Mouse (Mus musculus): ENCODE data around the gene Pum1. TPM values are rescaled to one million over a fixed set of nuclear protein-coding genes. Genes with fewer than 3 reads are reported as not detected.

Pum1 gene
- polyA plus RNA-seq, 1 experiment from 2014 or later: 52.7 TPM

DNA sequence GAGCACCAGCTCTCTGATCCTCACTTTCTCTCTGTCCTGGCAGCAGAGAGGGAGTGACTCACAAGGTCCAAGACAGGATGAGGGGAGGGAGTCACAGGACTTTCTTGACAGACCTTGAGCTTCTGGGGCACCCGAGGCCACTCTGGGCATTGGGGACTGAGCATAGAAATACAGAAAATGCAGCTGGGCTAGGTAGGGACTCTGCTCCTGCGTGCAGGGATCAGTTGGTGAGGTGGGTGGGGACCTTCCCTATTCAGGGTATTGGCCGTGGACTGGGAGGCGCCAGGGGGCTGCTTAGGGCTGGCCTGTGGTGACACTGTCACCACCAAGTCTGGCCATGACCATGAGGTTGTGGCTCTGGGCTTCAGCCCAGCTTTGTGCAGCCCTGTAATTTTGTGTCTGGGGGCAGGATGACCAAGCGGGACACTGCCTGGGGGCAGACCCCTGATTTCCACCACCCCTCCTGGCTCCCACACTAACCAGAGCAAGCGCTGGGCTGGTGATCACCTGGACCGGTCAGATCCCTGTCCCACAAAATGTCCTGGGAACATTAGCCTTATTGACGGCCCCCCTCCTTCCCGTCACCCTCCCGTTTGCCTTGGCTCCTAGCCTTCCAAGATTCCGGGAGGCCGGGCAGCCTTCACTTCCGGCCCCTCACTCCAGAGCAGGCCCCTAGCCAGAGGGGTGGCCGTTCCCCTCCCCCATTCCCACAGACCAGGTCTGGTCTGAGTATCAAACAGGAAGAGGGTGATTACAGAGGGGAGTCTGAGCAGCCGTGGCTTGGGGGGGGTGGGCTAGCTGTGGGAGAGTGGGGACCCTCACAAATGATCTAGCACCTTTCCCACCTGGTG is 134.3 kb downstream of the Pum1 start:
- 33% methylated on average over 15 of the region's 15 CpGs for WGBS
- ATAC-seq (replicated peaks; ENCODE audit: extremely low read depth, insufficient read depth, low FRiP score): peak; percentile 46
- Histone ChIP-seq H3K4me1 (ENCODE audit: control insufficient read depth, insufficient read depth, low read length) (peaks cover 35% of the 10 kb centered on the region), H3K4me2 (ENCODE audit: low read depth, low read length) (peak overlapping the region; percentile 27), H3K27ac (ENCODE audit: low read length) (peak overlapping the region; percentile 68), H3K9ac (ENCODE audit: low read length) (peak overlapping the region; percentile 18; the same call in 1 of the 2 replicates), H3K27me3 (ENCODE audit: control insufficient read depth, insufficient read depth, low read length) (no peaks in the 10 kb centered on the region), H3K9me3 (replicated peaks; ENCODE audit: control insufficient read depth, low read length) (no peaks in the 10 kb centered on the region), H3K36me3 (ENCODE audit: control insufficient read depth, insufficient read depth) (no peaks in the 10 kb centered on the region), H3K4me3 (ENCODE audit: low read length) (no peak overlapping the region)

DNA sequence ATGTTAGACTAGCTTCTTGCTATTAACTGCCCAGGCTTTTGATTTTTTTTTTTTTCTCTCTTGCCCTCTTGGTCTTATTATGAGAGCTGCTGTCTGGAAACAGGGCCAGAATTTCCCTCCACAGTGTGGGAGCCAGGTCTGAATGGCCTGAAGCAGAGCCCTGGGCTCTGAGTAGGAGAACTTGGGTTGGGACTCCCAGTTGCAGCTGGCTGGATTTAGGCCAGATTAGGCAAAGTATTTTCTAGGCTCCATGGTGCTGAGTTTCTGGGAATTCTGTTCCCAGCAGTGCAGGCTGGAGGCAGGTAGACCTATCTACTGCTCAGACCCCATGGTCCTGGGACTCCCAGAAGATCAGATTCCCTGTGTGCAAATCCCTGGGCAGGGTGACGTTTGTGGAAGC is 135.3 kb downstream of the Pum1 start:
- Histone ChIP-seq H3K4me3 (ENCODE audit: low read length) (no peak overlapping the region), H3K4me1 (ENCODE audit: control insufficient read depth, insufficient read depth, low read length) (peaks cover 31% of the 10 kb centered on the region), H3K36me3 (ENCODE audit: control insufficient read depth, insufficient read depth) (no peaks in the 10 kb centered on the region), H3K27me3 (ENCODE audit: control insufficient read depth, insufficient read depth, low read length) (no peaks in the 10 kb centered on the region), H3K4me2 (ENCODE audit: low read depth, low read length) (no peak overlapping the region), H3K9me3 (replicated peaks; ENCODE audit: control insufficient read depth, low read length) (no peaks in the 10 kb centered on the region), H3K9ac (ENCODE audit: low read length) (no peak overlapping the region), H3K27ac (ENCODE audit: low read length) (peak overlapping the region; percentile 68)
- ATAC-seq (replicated peaks; ENCODE audit: extremely low read depth, insufficient read depth, low FRiP score): no peak
- 71% methylated on average over 1 of the region's 1 CpGs for WGBS

DNA sequence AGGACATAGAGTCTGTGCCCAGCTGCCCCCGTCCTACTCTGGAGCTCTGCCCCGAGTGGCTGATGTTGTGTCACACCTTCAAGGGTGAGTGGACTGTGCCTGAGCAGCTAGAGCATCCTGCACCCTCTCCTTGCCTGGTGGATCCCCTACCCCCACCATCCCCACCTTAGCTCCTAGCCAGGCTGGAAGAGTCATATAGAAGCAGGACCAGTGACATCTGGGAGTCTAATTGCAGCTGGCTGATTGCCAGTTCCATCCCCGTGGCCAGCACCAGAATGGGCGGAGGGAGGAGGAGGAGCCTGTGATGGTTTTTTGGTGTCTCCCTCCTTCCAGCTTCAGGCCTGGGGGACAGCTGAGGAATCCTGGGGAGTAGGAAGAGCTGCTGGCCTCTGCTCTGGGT is 136.0 kb downstream of the Pum1 start:
- no peak overlapping the region for H3K4me2 ChIP-seq (ENCODE audit: low read depth, low read length)
- H3K4me1 ChIP-seq (ENCODE audit: control insufficient read depth, insufficient read depth, low read length): peaks cover 31% of the 10 kb centered on the region
- ATAC-seq (replicated peaks; ENCODE audit: extremely low read depth, insufficient read depth, low FRiP score): no peak
- H3K9me3 ChIP-seq (replicated peaks; ENCODE audit: control insufficient read depth, low read length): no peaks in the 10 kb centered on the region
- H3K36me3 ChIP-seq (ENCODE audit: control insufficient read depth, insufficient read depth): no peaks in the 10 kb centered on the region
- H3K9ac ChIP-seq (ENCODE audit: low read length): no peak overlapping the region
- WGBS: 35% methylated on average over 4 of the region's 4 CpGs
- H3K27ac ChIP-seq (ENCODE audit: low read length): peak overlapping the region; percentile 47
- no peak overlapping the region for H3K4me3 ChIP-seq (ENCODE audit: low read length)
- no peaks in the 10 kb centered on the region for H3K27me3 ChIP-seq (ENCODE audit: control insufficient read depth, insufficient read depth, low read length)

DNA sequence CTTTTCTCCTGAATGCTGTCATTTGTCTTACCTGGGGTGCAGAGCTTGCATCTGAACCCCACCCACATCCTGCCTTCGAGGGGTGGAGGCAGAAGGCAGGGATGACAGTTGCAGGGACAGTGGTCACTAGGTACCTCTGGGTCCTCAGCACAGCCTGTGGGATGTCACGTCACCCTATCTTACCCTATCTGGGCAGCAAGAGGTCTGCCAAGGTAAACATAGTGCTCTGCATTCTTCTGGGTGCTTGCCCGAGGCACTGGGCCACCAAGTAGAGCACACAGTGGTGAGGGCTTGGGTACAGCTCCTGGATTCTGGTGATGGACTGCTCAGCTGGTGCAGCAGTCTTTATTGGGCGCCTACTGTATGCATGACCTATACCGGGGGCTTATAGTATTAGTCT is 136.5 kb downstream of the Pum1 start:
- Histone ChIP-seq H3K4me2 (ENCODE audit: low read depth, low read length) (no peak overlapping the region), H3K4me3 (ENCODE audit: low read length) (no peak overlapping the region), H3K9me3 (replicated peaks; ENCODE audit: control insufficient read depth, low read length) (no peaks in the 10 kb centered on the region), H3K9ac (ENCODE audit: low read length) (no peak overlapping the region), H3K27ac (ENCODE audit: low read length) (no peak overlapping the region), H3K4me1 (ENCODE audit: control insufficient read depth, insufficient read depth, low read length) (peaks cover 32% of the 10 kb centered on the region), H3K27me3 (ENCODE audit: control insufficient read depth, insufficient read depth, low read length) (no peaks in the 10 kb centered on the region), H3K36me3 (ENCODE audit: control insufficient read depth, insufficient read depth) (no peaks in the 10 kb centered on the region)
- ATAC-seq (replicated peaks; ENCODE audit: extremely low read depth, insufficient read depth, low FRiP score): no peak
- 45% methylated on average over 5 of the region's 5 CpGs for WGBS

DNA sequence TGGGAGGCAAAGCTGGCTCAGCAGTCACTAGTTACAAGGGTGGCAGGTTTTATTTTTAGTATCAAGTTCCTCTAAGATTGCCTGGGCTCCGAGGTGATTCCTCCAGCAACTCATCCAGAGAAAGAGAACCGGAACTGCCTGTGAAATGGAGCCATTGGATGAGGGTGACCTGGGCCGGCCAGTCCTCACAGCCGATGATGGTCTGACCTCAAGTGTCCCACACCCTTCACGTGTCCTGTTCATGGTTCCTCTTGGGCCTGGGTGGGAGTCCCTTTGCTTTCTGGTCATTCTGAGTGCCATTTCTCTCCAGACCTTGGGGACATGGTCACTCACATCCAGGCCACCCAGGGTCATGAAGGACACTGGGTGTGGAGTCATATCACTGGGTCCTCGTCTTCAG is 137.0 kb downstream of the Pum1 start:
- H3K4me2 ChIP-seq (ENCODE audit: low read depth, low read length): no peak overlapping the region
- no peak overlapping the region for H3K4me3 ChIP-seq (ENCODE audit: low read length)
- H3K9ac ChIP-seq (ENCODE audit: low read length): no peak overlapping the region
- H3K9me3 ChIP-seq (replicated peaks; ENCODE audit: control insufficient read depth, low read length): no peaks in the 10 kb centered on the region
- 63% methylated on average over 6 of the region's 6 CpGs for WGBS
- no peaks in the 10 kb centered on the region for H3K36me3 ChIP-seq (ENCODE audit: control insufficient read depth, insufficient read depth)
- no peak for ATAC-seq (replicated peaks; ENCODE audit: extremely low read depth, insufficient read depth, low FRiP score)
- no peak overlapping the region for H3K27ac ChIP-seq (ENCODE audit: low read length)
- peaks cover 37% of the 10 kb centered on the region for H3K4me1 ChIP-seq (ENCODE audit: control insufficient read depth, insufficient read depth, low read length)
- no peaks in the 10 kb centered on the region for H3K27me3 ChIP-seq (ENCODE audit: control insufficient read depth, insufficient read depth, low read length)

DNA sequence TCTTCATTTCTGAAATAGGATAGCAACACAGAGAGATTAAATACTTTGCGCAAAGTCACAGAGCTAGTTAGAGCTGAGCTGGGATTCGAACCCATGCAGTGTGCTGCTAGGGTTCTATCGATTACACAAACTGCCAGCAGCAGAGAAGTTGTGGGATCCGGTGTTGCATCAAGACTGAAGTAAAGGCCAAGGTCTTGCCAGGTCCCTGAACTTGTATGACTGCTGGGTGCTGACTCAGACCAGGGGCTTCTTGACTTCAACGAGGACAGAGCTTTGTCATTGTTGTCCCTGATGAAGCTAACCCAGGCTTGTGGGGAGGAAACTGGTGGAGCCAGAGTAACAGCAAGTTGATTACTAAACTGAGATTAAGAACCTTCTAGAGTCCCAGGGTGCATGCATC is 138.1 kb downstream of the Pum1 start:
- Histone ChIP-seq H3K27ac (ENCODE audit: low read length) (peak overlapping the region; percentile 49), H3K4me3 (ENCODE audit: low read length) (no peak overlapping the region), H3K9ac (ENCODE audit: low read length) (no peak overlapping the region), H3K36me3 (ENCODE audit: control insufficient read depth, insufficient read depth) (no peaks in the 10 kb centered on the region), H3K4me2 (ENCODE audit: low read depth, low read length) (no peak overlapping the region), H3K27me3 (ENCODE audit: control insufficient read depth, insufficient read depth, low read length) (no peaks in the 10 kb centered on the region), H3K9me3 (replicated peaks; ENCODE audit: control insufficient read depth, low read length) (no peaks in the 10 kb centered on the region), H3K4me1 (ENCODE audit: control insufficient read depth, insufficient read depth, low read length) (peaks cover 41% of the 10 kb centered on the region)
- no peak for ATAC-seq (replicated peaks; ENCODE audit: extremely low read depth, insufficient read depth, low FRiP score)
- WGBS: 79% methylated on average over 5 of the region's 5 CpGs

DNA sequence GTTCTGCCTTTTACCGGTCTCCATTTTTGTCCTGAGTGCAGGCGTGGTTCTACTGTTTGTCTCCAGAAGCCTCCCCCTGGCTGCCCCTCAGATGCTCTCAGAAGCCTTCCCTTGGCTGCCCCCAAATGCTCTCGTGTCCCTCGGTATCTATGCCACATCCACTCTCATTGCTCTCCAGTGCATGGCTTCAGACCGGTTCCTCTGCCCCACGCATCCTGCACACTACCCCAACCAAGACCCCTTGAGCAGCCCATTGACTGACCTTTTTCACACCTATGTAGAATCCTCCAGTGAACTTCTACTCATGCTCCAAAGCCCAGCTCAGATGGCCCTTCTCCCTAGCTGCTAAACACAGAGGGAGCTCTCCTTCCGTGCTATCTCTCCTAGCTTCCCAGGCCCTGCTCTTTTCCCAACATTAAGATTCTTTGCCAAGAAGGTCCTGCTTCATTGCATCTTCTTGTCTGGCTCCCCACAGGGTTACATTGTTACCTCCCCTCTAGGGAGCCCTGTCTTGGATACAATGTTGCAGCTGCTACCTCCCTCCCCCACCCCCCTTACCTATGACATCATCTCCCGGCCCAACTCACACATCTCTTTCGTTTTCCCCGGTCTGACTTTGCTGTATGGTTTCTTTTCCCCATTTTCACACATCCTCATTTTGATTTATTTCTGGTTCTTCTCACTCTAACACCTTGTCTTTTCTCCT is 138.7 kb downstream of the Pum1 start:
- Histone ChIP-seq H3K9me3 (replicated peaks; ENCODE audit: control insufficient read depth, low read length) (no peaks in the 10 kb centered on the region), H3K27ac (ENCODE audit: low read length) (peak overlapping the region; percentile 56), H3K4me3 (ENCODE audit: low read length) (no peak overlapping the region), H3K4me1 (ENCODE audit: control insufficient read depth, insufficient read depth, low read length) (peaks cover 38% of the 10 kb centered on the region), H3K27me3 (ENCODE audit: control insufficient read depth, insufficient read depth, low read length) (no peaks in the 10 kb centered on the region), H3K36me3 (ENCODE audit: control insufficient read depth, insufficient read depth) (no peaks in the 10 kb centered on the region), H3K4me2 (ENCODE audit: low read depth, low read length) (peak overlapping the region; percentile 38), H3K9ac (ENCODE audit: low read length) (no peak overlapping the region)
- peak; percentile 23; the same call in 1 of the 2 replicates for ATAC-seq (replicated peaks; ENCODE audit: extremely low read depth, insufficient read depth, low FRiP score)
- 60% methylated on average over 10 of the region's 10 CpGs for WGBS

DNA sequence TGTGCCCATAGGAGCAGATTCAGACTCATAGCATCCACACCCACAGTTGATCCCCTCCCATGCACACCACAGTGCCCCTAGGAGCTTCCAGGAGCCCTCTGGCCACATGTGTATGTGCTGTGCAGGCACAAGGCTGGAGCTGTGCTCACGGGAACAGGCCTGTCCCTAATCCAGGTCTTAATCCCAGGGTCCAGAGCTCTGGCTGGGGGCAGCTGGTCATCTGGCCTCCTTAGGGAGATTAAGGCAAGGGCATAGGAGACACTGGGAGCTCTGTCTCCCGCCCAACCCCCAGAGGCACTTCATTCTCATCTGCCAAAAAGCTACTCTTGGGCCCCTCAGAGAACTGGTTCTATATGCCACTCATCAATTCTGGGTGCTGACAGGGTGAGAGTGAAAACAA is 140.5 kb downstream of the Pum1 start:
- Histone ChIP-seq H3K36me3 (ENCODE audit: control insufficient read depth, insufficient read depth) (no peaks in the 10 kb centered on the region), H3K9ac (ENCODE audit: low read length) (no peak overlapping the region), H3K9me3 (replicated peaks; ENCODE audit: control insufficient read depth, low read length) (no peaks in the 10 kb centered on the region), H3K27ac (ENCODE audit: low read length) (no peak overlapping the region), H3K27me3 (ENCODE audit: control insufficient read depth, insufficient read depth, low read length) (no peaks in the 10 kb centered on the region), H3K4me1 (ENCODE audit: control insufficient read depth, insufficient read depth, low read length) (peaks cover 27% of the 10 kb centered on the region), H3K4me2 (ENCODE audit: low read depth, low read length) (no peak overlapping the region), H3K4me3 (ENCODE audit: low read length) (no peak overlapping the region)
- 62% methylated on average over 2 of the region's 2 CpGs for WGBS
- ATAC-seq (replicated peaks; ENCODE audit: extremely low read depth, insufficient read depth, low FRiP score): no peak

DNA sequence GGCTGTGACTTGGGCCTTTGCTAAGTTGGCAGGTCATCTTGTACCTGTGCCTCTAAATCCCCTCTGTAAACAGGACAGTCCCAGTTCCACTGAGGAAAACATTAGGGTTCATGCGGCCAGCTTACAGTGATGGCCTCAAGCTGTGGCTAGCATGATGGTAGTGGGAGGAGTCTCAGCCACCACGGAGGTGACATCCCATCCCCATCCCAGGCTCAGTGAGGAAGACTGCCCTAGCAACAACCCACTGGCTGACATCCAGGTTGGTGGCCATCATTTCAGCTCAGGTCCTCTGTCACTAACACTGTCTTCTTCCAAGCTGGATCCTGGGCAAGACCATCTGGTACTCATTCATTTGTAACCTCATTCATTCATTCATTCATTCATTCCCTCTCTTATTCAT is 141.2 kb downstream of the Pum1 start:
- peaks cover 20% of the 10 kb centered on the region for H3K4me1 ChIP-seq (ENCODE audit: control insufficient read depth, insufficient read depth, low read length)
- H3K9me3 ChIP-seq (replicated peaks; ENCODE audit: control insufficient read depth, low read length): no peaks in the 10 kb centered on the region
- no peak for ATAC-seq (replicated peaks; ENCODE audit: extremely low read depth, insufficient read depth, low FRiP score)
- H3K4me3 ChIP-seq (ENCODE audit: low read length): no peak overlapping the region
- WGBS: 56% methylated on average over 2 of the region's 2 CpGs
- H3K9ac ChIP-seq (ENCODE audit: low read length): no peak overlapping the region
- no peak overlapping the region for H3K4me2 ChIP-seq (ENCODE audit: low read depth, low read length)
- no peaks in the 10 kb centered on the region for H3K36me3 ChIP-seq (ENCODE audit: control insufficient read depth, insufficient read depth)
- no peak overlapping the region for H3K27ac ChIP-seq (ENCODE audit: low read length)
- no peaks in the 10 kb centered on the region for H3K27me3 ChIP-seq (ENCODE audit: control insufficient read depth, insufficient read depth, low read length)

All from heart, embryonic 16.5 days (tissue).